Mouse (Mus musculus) E14TG2a.4 (cell line): ENCODE measurements around the gene Mars.

Source experiments
- CTCF ChIP-seq: conservative IDR thresholded peaks from 2 replicates; pipeline ENCODE4 v1.5.1; 2014; ENCODE audit warnings: low read length
- POU5F1 ChIP-seq: IDR thresholded peaks from 2 replicates; pipeline ENCODE4 v1.6.1; 2014; ENCODE audit warnings: low read length, borderline replicate concordance

GRCm38 (mm10) chr10:127349810-127350209, 38.2 kb upstream of the Mars start:
- TF ChIP-seq CTCF (no peak), POU5F1 (no peak)
